Mouse (Mus musculus) frontal cortex, postnatal 36 days (tissue): ENCODE data around the gene Cxcl3.
A peak's percentile ranks its signal among the peaks of the same experiment; 100 is the strongest.

Experiments used
- DNase-seq, 2 experiments: peaks; one replicate each; pipeline ENCODE4 v3.0.0; 2022; ENCODE audit warnings: low spot score in 2 of 2

Gene Cxcl3

DNA sequence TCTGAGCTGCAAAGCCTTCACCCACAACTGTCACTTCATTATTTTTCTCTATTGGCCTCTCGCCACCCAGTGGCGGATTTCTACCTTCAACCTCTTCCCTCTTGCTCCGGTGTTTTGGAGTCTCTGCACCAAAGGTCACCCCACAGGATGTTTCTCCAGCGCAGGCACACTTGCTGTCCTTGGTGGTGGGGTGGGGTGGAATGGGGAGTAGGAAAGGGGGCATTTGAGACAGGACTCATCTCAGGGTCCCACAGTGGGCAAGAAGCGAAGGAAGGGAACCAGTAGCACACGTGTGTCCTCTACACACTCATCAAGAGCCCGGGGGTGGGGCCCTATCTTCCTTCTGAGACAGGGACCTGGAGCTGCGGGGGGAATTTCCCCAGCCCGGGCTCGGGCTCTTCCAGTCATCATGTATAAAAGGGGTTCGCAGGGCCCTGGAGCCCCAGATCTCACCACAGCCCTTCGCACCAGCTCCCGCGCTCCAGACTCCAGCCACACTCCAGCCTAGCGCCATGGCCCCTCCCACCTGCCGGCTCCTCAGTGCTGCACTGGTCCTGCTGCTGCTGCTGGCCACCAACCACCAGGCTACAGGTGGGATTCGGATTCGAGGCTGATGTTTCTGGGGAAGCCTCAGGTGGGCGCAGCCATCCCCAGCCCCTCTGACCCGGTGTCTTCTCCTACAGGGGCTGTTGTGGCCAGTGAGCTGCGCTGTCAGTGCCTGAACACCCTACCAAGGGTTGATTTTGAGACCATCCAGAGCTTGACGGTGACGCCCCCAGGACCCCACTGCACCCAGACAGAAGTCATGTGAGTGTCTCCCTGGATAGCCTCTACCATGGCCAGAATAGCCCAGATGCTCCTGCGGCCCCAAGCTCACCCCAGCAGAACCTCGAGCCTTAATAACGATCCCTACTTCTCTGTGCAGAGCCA lies at the start of gene Cxcl3:
TSS of gene Cxcl3 (plus strand) at position 445 of the 930 bp plus-strand sequence.
- no peak for DNase-seq

DNA sequence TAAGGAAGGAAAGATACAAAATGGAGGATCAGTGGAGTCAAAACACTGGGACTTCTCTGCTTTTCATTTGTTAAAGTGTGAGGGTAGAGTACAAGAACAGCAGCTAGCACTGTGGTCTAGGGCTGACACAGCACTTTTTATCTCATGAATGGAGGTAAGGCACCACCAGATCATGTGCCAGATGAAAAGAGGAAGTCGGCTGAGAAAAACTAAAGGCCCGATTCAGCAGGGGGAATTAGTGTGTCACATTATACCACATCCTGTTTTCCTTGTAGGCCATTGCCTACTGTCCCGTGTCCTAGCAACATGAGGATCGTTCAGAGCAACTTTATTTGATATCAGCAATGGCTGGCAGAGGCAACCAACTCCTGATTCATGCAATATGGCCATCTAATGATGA lies 43.9 kb upstream of the Cxcl3 start:
- DNase-seq = no peak

DNA sequence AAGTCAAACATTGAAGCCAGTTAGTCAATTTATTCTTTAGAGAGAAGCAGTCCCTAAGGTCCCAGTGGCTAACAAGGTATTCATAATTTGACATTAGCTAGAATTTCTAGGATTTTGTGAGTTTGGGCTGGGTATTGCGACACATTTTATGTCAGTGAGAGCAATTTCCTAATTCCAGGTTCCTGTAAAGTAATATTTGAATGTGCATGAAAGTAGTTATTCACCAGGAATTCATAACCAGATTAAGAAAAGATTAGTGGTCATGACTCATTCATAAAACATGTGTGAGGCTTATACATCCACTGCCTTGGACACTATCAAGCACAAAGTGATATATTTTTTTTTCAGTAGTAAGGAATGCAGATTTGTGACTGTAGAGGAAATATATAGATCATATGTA lies 32.0 kb upstream of the Cxcl3 start:
- no peak for DNase-seq

DNA sequence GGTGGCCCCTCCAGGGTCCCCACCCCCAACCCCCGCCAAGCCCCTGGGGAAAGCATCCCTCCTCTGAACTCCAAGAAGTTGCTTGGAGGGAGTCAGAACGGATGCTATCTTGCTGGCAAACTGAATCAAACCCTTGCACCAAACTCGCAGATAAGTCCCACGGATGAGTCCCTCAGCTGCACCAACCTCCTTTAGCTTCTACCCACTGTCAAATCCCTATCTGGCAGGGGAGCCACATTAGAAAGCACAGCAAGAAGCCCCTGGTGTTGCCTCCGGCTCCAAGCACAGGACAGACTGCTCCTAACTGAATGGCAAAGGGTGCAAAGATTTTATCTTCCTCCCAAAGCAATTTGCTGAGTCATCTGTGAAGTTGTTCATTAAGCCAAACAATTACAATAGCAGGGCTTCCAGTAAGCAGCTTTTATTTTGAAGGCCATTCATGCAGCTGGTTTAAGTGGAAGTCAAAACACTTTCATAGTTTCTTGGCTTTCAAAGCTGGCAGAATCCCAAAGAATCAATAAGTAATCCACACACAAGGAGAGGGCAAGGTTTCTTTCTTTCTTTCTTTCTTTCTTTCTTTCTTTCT lies 27.8 kb upstream of the Cxcl3 start:
- DNase-seq = no peak

DNA sequence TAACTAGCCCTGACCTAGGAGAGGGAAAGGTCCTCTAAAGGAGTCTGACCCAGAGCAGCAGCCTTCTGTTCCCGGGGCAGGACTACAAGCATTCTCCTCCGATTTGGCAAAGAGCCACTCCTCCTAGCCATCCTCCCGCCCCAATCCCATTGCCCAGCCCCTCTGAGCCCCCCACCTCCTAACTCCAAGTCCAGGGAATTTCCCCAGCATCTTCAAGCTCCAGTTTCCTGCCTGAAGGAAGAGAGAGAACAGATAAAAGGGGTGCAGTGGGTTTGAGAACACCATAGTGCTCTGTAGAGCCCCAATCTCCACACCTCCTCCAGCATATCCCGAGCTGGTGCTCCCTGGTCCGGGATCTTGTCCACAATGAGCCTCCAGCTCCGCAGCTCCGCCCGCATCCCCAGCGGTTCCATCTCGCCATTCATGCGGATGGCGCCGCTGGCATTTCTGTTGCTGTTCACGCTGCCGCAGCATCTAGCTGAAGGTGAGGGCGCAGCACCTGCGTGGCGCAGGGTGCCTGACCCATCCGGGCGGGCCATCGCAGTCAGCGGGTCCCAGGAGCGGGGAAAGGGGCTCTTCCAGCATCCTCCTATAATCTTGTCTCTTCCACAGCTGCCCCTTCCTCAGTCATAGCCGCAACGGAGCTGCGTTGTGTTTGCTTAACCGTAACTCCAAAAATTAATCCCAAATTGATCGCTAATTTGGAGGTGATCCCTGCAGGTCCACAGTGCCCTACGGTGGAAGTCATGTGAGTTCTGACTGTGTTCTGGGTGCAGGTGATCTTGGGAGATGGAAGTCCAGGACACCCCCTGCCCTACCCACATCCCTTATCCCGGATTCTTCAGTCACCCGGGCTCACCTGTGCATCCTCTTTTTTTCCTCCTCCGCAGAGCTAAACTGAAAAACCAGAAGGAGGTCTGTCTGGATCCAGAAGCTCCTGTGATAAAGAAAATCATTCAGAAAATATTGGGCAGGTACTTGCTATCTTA lies 26.5 kb upstream of the Cxcl3 start, which contains the start of gene Cxcl5:
TSS of gene Cxcl5 (plus strand) at position 284 of the 989 bp plus-strand sequence.
- DNase-seq = peak in 1 of 2 experiments; percentile 7

DNA sequence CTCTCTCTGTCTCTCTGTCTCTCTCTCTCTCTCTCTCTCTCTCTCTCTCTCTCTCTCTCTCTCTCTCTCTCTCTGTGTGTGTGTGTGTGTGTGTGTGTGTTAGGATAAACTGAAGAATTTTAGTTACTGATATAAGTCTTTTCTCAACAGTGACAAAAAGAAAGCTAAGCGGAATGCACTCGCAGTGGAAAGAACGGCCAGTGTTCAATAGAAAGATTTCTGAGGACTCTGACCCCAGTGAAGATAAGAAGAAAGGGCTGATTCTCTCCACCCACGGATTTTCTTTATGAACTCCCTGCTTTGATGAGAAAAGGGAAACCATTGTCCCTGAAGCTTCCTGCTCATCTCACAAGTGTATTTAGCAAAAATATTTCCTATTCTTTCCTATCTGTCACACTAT lies 25.6 kb upstream of the Cxcl3 start:
- no peak for DNase-seq

DNA sequence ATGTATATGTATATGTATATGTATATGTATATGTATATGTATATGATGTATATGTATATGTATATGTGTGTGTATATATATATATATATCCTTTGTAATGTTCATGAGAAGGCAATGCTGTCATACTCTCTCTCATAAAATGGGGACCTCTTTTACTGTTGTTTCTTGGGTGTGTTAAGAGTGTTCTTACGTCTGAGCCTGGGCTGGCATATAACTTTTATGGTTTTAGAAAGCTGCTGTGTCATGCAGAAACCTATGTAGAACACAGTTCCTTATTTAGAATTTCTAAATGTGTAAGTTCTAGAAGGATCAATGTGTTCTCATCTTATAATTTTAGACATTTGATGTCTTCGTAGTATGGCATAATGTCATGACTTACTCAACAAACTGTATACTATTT lies 25.1 kb upstream of the Cxcl3 start:
- no peak for DNase-seq

DNA sequence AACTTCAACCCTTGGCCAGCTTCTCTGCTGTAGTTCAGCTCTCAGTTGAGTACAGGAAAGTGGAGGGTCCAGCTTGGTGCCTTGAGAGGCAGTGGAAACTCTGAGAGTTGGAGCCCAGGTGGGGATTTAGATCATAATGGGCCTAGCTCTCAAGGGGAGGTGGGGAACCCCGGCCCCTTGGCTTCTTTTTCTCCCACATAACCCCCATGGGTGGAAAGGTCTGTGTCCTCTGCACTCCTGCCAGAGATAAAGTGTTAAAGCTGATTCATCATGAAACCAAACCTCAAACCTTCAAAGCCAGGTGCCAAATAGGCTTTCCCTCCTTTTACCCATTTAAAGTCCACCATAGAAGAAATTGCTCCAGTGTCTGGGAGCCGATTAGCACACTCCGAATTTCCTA lies 24.1 kb upstream of the Cxcl3 start:
- DNase-seq = no peak

DNA sequence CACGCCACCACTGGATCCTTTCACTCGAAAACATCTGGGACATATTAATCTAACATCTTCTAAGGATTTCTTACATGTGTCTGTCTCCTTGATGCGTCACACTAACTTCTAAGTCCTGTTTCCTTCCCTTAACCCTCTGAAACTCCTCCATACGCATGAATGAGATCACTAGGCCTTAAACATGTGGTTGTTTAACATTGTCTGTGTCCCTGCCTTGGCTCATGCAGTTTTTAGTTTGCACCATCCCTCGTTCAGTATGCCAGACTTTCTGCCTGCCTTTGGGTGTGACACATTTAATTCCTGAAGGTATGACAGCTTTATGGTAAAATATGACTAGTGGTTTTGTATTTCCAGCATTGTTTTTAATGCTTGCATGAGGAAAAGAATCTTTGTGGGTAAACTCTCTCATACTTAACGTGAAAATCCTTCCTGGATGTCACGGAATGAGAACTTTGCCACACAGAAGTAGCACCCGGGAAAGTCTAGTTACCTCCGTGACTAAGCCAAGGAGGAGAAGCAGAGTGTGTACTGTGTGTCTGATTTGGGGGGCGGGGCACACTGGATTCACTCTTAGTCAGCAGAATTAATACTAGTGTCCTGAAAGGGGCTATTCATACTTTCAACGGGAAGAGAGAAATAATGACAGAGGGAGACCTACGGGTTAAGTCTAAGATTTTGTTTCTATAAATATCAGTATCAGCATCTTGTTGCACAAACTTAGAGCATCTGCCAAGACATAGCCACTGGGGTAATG lies 21.8 kb upstream of the Cxcl3 start:
- no peak for DNase-seq

DNA sequence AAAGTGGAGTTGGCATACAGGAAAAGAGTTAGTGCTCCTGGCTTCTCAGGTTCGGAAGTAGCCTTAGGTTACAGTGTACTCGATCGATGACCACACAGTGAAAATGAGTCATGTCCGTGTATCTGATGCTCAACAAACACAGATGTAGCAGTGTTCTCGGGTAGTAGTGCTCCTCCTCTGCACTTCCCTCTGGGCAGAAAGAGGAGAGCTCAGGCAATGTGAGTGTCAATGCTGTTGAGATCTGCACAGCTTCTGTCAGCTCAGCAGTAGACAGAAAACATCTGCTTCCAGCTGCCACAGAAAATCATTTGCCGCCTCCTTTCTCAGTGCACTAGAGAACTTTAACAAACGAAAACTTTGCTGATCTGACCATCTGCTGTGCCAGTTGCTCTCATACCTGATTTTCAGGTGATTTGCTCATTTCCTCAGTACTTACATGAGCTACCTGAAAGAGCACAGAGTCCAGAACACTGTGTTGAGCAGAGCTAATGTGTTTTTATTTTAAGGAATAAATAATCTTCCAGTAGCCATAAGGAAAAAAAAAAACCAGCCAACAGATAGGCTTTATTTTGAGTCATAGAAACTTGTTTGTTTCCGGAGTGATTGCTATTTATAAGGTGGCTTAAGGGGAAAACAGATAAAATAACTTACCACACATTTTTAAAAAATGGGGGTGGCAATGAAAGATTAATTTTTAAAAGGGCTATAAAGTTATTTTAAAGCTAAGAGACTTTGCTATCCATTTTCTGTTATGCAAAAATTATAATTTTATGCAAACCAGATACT lies 19.9 kb upstream of the Cxcl3 start:
- DNase-seq = no peak

DNA sequence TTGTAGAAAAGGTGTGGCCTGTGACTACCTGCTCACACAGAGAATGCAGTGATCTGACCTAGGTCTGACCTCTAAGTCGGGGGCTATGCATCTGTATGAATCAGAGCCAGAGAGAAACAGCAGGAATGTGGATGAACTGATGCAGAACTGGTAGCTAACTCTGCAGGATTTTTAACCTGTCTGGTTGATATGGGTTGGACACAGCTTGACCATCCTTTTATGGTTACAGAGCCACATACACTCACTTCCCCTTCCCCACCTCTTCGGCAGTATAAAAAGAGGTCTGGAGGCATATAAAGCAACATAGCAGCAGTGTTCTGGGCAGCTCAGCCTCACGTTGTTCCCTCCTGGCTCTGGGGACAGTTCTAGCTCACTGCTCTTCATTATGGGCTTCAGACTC lies 17.7 kb upstream of the Cxcl3 start, which contains the start of gene Ppbp:
TSS of gene Ppbp (plus strand) at position 301 of the 400 bp plus-strand sequence.
- DNase-seq = no peak

DNA sequence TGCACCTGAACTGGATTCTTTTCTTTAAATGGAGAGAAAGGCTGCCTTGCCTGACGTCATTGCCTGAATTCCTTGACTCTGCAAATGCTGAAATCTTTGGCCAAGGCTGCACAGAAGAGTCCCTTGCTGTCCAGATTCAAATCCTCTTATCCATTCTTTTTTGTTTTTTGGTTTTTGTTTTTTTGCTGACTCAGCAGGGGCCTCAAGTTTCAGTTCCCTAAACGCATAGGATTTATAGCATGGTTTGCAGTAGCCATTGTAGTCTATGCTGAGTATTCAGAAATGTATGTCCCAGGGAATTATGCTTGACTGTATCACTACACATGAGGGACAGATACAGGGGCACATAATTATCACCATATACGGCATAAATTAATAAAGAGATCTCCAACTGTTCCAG lies 14.5 kb upstream of the Cxcl3 start:
- no peak for DNase-seq

DNA sequence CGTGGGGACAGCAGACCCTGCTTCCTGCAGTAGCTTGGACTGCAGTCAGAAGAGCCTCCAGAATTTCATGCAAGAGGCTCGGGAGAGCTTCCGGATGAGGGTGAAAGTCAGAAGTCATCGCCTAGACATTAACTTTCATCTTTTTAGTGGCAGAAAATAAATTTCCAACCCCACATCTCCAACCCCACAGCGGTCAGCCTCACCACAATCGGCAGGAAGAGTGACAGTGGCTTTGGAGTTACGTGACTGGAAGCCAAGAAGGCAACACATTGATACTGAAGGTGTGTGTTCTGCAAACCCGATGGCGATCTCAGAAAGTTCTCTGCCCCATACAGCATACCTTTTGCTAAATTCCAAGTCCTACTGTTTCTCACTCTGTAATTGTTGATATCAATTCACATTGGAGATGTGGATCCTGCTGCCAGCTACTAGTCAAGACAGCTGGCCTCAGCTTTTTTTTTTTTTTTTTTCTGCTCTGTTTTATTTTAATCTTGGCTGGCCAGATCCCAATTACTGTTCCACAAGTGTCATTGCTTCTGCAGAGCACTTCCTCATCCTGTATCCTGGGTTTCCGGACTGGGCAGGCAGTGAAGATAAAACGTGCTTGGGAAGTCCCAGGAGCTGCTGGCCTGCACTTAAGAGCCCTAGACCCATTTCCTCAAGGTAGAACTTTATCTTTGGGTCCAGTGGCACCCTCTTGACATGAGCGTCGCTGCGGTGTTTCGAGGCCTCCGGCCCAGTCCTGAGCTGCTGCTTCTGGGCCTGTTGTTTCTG lies 13.8 kb upstream of the Cxcl3 start, which contains the start of gene Pf4:
TSS of gene Pf4 (plus strand) at position 556 of the 774 bp plus-strand sequence.
- no peak for DNase-seq

DNA sequence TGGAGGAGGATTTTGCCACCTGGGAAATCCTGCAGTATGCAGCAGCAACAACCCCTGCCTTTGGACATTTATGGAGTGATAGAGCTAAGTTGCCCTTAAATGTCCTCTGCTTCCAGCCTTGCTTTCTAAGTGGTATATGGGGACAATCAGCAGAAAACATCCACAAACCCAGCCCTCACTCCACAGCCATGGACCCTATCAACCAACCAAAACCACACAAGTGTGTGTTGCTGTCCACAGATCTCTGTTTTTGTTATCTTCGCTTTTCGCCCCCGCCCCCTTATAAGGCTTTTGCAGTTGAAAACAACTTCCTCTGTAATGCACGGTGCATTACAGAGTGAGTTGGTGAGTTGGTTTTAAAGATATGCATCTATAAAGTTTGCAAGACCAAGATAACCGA lies 10.3 kb upstream of the Cxcl3 start:
- DNase-seq = no peak

DNA sequence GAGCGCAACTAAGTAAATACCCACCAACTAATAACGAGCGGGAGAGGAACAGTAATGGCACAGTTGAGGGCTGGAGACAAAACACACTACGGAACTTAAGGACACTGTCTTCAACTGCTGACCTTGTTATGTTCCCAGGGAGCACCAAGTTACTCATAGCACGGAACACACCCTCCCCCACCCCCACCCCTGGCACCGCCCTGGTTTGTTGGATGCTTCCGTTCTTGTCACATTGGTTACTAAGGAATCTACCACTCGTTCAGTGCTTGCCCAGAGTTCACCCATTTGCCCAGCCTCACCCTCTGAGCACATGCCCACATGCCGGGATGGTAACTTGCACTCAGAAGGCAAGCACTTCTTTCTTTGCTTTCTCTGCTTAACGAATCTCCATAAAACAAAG lies 8.3 kb upstream of the Cxcl3 start:
- DNase-seq = no peak

DNA sequence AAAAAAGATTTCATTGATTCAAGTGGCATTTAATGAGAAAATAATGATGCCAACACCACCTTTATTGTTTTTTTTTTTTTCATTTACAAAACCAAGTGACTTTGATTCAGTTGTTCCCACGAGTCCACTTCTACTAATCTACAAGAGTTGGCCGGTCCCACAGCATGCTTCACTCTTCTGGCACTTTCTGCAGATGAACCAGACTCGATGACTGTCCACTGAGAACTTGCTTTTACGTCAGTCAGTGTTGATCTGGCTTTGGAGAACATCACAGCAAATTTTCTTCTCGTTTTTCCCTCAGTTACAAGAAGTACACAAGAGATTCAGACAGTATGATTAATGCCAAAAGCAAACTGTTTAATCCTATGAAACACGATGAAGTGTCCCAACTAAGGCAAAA lies 7.0 kb upstream of the Cxcl3 start:
- no peak for DNase-seq

DNA sequence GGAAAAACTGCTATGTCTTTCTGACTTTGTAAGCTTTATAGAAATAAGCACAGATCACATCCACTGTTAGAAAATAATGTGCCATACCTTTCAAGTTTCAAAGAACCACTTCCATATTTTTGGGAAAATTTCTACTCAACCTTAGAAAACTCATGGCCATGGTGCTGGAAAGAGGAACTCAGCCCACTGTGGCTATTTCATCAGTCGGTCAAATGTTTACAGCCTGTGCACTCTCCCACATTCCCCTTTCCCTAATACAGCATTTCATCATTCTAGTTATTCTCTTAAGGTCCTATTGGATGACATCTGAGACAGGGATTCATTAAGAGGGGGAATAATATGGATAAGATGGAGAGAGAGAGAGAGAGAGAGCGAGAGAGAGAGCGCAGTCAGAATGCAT lies 2.2 kb upstream of the Cxcl3 start:
- no peak for DNase-seq

DNA sequence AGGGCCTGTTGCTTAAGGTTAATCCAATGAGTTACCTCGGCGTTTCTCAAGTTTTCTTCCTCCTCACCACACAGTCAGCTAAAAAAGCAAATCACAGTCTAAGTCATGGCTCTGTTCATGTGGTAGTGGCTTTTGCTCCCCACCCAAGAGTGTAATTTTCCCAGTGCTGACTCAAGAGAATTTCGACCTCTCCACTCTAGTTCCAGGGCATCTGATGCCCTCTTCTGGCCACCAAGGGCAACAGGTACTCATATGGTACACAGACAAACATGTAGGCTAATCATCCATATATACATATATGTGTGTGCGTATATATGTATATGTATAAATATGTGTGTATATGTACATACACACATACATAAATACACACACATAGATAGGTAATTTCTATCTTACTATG lies 2.2 kb downstream of the Cxcl3 start:
- DNase-seq = no peak

DNA sequence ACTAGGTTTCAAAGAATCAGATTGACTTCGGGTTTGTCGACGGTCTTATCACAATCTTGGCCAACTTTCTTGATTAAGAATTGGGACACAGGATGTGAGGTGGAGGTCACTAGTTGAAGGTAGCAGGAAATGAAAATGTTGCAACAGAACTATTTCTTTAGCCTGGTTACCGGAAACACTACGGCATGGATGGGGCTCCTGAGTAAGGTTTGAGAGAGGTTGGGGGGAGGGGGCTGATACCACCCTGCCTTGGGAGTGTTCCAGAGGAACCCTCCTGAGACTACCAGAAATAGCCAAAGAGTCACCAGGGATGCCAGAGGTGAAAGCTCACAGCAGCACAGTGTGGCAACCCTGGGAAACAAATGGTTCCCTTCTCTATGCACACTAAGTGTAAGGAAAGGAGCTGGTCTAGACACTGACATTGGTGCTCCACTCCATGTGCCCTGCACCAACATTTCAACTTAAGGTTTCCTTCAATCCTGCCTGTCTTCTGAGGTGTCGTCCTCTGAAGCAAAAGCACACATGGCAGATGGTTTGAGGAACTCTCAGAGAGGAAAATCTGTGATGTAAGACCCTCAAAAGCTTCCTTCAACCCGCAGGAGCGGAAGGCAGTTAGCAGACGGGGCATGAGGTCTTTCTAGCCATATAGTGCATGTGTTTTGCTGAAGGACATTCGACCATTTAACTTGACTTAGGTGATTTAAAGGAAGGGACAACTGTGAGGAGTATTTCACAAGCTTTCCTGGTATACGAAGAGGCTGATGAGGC lies 3.6 kb downstream of the Cxcl3 start:
- no peak for DNase-seq
